Mouse (Mus musculus): ENCODE data around the gene Syt1. TPM values are rescaled to one million over a fixed set of nuclear protein-coding genes. Genes with fewer than 3 reads are reported as not detected.

Gene Syt1
- polyA plus RNA-seq, 1 experiment from 2014 or later = 53.4 TPM

- H3K4me1 ChIP-seq (ENCODE audit: control insufficient read depth, insufficient read depth, low read length) = peaks cover under 1% of the 10 kb centered on the region; the same call in 1 of the 2 replicates
- ATAC-seq = 0 out of 2 replicates have a peak, but pooled peaks have one; percentile 46
- H3K36me3 ChIP-seq (ENCODE audit: control insufficient read depth, insufficient read depth, low read length) = no peaks in the 10 kb centered on the region
- H3K4me2 ChIP-seq (ENCODE audit: low read length) = no peak overlapping the region
- H3K4me3 ChIP-seq (ENCODE audit: low read depth, low read length) = no peak overlapping the region
- no peaks in the 10 kb centered on the region for H3K9me3 ChIP-seq (replicated peaks; ENCODE audit: control insufficient read depth, low read length)
- peak; percentile 45 for DNase-seq (ENCODE audit: low spot score)
- WGBS = 66% methylated on average over 6 of the region's 6 CpGs
- no peaks in the 10 kb centered on the region for H3K27me3 ChIP-seq (replicated peaks; ENCODE audit: control insufficient read depth, insufficient read depth, low read length)
- no peak overlapping the region for H3K27ac ChIP-seq (ENCODE audit: low read depth, low read length)
- H3K9ac ChIP-seq (ENCODE audit: low read length) = no peak overlapping the region
These were observed 138.4 kb downstream of the Syt1 start for GRCm38 (mm10) chr10:108872359-108872758.

GRCm38 (mm10) chr10:108870586-108870985, 140.2 kb downstream of the Syt1 start:
- Histone ChIP-seq H3K4me2 (ENCODE audit: low read length) (no peak overlapping the region), H3K27ac (ENCODE audit: low read depth, low read length) (no peak overlapping the region), H3K4me3 (ENCODE audit: low read depth, low read length) (no peak overlapping the region), H3K4me1 (ENCODE audit: control insufficient read depth, insufficient read depth, low read length) (peaks cover 5% of the 10 kb centered on the region; the same call in 1 of the 2 replicates), H3K9me3 (replicated peaks; ENCODE audit: control insufficient read depth, low read length) (no peaks in the 10 kb centered on the region), H3K9ac (ENCODE audit: low read length) (no peak overlapping the region), H3K27me3 (replicated peaks; ENCODE audit: control insufficient read depth, insufficient read depth, low read length) (no peaks in the 10 kb centered on the region), H3K36me3 (ENCODE audit: control insufficient read depth, insufficient read depth, low read length) (no peaks in the 10 kb centered on the region)
- 40% methylated on average over 4 of the region's 4 CpGs for WGBS
- DNase-seq (ENCODE audit: low spot score) (peak; percentile 54), ATAC-seq (peak; percentile 32; the same call in 1 of the 2 replicates)

GRCm38 (mm10) chr10:108868136-108868535, 142.6 kb downstream of the Syt1 start:
- Histone ChIP-seq H3K4me2 (ENCODE audit: low read length) (no peak overlapping the region), H3K36me3 (ENCODE audit: control insufficient read depth, insufficient read depth, low read length) (no peaks in the 10 kb centered on the region), H3K27me3 (replicated peaks; ENCODE audit: control insufficient read depth, insufficient read depth, low read length) (no peaks in the 10 kb centered on the region), H3K4me3 (ENCODE audit: low read depth, low read length) (no peak overlapping the region), H3K9me3 (replicated peaks; ENCODE audit: control insufficient read depth, low read length) (no peaks in the 10 kb centered on the region), H3K9ac (ENCODE audit: low read length) (no peak overlapping the region), H3K4me1 (ENCODE audit: control insufficient read depth, insufficient read depth, low read length) (peaks cover 5% of the 10 kb centered on the region; the same call in 1 of the 2 replicates), H3K27ac (ENCODE audit: low read depth, low read length) (no peak overlapping the region)
- ATAC-seq (no peak), DNase-seq (ENCODE audit: low spot score) (no peak)
- 87% methylated on average over 4 of the region's 4 CpGs for WGBS

GRCm38 (mm10) chr10:108867202-108867601, 143.6 kb downstream of the Syt1 start:
- H3K4me2 ChIP-seq (ENCODE audit: low read length) = no peak overlapping the region
- ATAC-seq (no peak), DNase-seq (ENCODE audit: low spot score) (peak; percentile 45)
- 55% methylated on average over 6 of the region's 6 CpGs for WGBS
- H3K4me3 ChIP-seq (ENCODE audit: low read depth, low read length) = no peak overlapping the region
- no peaks in the 10 kb centered on the region for H3K27me3 ChIP-seq (replicated peaks; ENCODE audit: control insufficient read depth, insufficient read depth, low read length)
- H3K9ac ChIP-seq (ENCODE audit: low read length) = no peak overlapping the region
- peaks cover 5% of the 10 kb centered on the region; the same call in 1 of the 2 replicates for H3K4me1 ChIP-seq (ENCODE audit: control insufficient read depth, insufficient read depth, low read length)
- H3K36me3 ChIP-seq (ENCODE audit: control insufficient read depth, insufficient read depth, low read length) = no peaks in the 10 kb centered on the region
- H3K9me3 ChIP-seq (replicated peaks; ENCODE audit: control insufficient read depth, low read length) = no peaks in the 10 kb centered on the region
- no peak overlapping the region for H3K27ac ChIP-seq (ENCODE audit: low read depth, low read length)

GRCm38 (mm10) chr10:108865586-108865985, 145.2 kb downstream of the Syt1 start:
- ATAC-seq (no peak), DNase-seq (ENCODE audit: low spot score) (no peak)
- Histone ChIP-seq H3K9me3 (replicated peaks; ENCODE audit: control insufficient read depth, low read length) (no peaks in the 10 kb centered on the region), H3K4me3 (ENCODE audit: low read depth, low read length) (no peak overlapping the region), H3K27ac (ENCODE audit: low read depth, low read length) (no peak overlapping the region), H3K4me1 (ENCODE audit: control insufficient read depth, insufficient read depth, low read length) (peaks cover 5% of the 10 kb centered on the region; the same call in 1 of the 2 replicates), H3K27me3 (replicated peaks; ENCODE audit: control insufficient read depth, insufficient read depth, low read length) (no peaks in the 10 kb centered on the region), H3K4me2 (ENCODE audit: low read length) (no peak overlapping the region), H3K36me3 (ENCODE audit: control insufficient read depth, insufficient read depth, low read length) (no peaks in the 10 kb centered on the region), H3K9ac (ENCODE audit: low read length) (no peak overlapping the region)
- WGBS = 95% methylated on average over 4 of the region's 4 CpGs

- no peaks in the 10 kb centered on the region for H3K36me3 ChIP-seq (ENCODE audit: control insufficient read depth, insufficient read depth, low read length)
- no peaks in the 10 kb centered on the region for H3K4me1 ChIP-seq (ENCODE audit: control insufficient read depth, insufficient read depth, low read length)
- H3K27ac ChIP-seq (ENCODE audit: low read depth, low read length) = no peak overlapping the region
- no peak overlapping the region for H3K4me2 ChIP-seq (ENCODE audit: low read length)
- no peaks in the 10 kb centered on the region for H3K9me3 ChIP-seq (replicated peaks; ENCODE audit: control insufficient read depth, low read length)
- no peaks in the 10 kb centered on the region for H3K27me3 ChIP-seq (replicated peaks; ENCODE audit: control insufficient read depth, insufficient read depth, low read length)
- WGBS = 64% methylated on average over 6 of the region's 6 CpGs
- H3K4me3 ChIP-seq (ENCODE audit: low read depth, low read length) = no peak overlapping the region
- no peak for ATAC-seq
- no peak overlapping the region for H3K9ac ChIP-seq (ENCODE audit: low read length)
- peak; percentile 31 for DNase-seq (ENCODE audit: low spot score)
These were observed 154.8 kb downstream of the Syt1 start for GRCm38 (mm10) chr10:108855986-108856385.

- Histone ChIP-seq H3K36me3 (ENCODE audit: control insufficient read depth, insufficient read depth, low read length) (no peaks in the 10 kb centered on the region), H3K27me3 (replicated peaks; ENCODE audit: control insufficient read depth, insufficient read depth, low read length) (no peaks in the 10 kb centered on the region), H3K9me3 (replicated peaks; ENCODE audit: control insufficient read depth, low read length) (no peaks in the 10 kb centered on the region), H3K4me3 (ENCODE audit: low read depth, low read length) (no peak overlapping the region), H3K9ac (ENCODE audit: low read length) (no peak overlapping the region), H3K4me2 (ENCODE audit: low read length) (no peak overlapping the region), H3K27ac (ENCODE audit: low read depth, low read length) (no peak overlapping the region), H3K4me1 (ENCODE audit: control insufficient read depth, insufficient read depth, low read length) (no peaks in the 10 kb centered on the region)
- ATAC-seq (no peak), DNase-seq (ENCODE audit: low spot score) (no peak)
- WGBS = 88% methylated on average over 4 of the region's 4 CpGs
These were observed 158.0 kb downstream of the Syt1 start for GRCm38 (mm10) chr10:108852757-108853156.

GRCm38 (mm10) chr10:108837434-108837833, 173.3 kb downstream of the Syt1 start:
- H3K4me2 ChIP-seq (ENCODE audit: low read length) = no peak overlapping the region
- WGBS = 93% methylated on average over 1 of the region's 1 CpGs
- no peak for ATAC-seq
- DNase-seq (ENCODE audit: low spot score) = no peak
- H3K4me3 ChIP-seq (ENCODE audit: low read depth, low read length) = no peak overlapping the region
- H3K9me3 ChIP-seq (replicated peaks; ENCODE audit: control insufficient read depth, low read length) = no peaks in the 10 kb centered on the region
- H3K27me3 ChIP-seq (replicated peaks; ENCODE audit: control insufficient read depth, insufficient read depth, low read length) = no peaks in the 10 kb centered on the region
- H3K27ac ChIP-seq (ENCODE audit: low read depth, low read length) = no peak overlapping the region
- no peaks in the 10 kb centered on the region for H3K4me1 ChIP-seq (ENCODE audit: control insufficient read depth, insufficient read depth, low read length)
- H3K9ac ChIP-seq (ENCODE audit: low read length) = no peak overlapping the region
- H3K36me3 ChIP-seq (ENCODE audit: control insufficient read depth, insufficient read depth, low read length) = no peaks in the 10 kb centered on the region

- H3K27ac ChIP-seq (ENCODE audit: low read depth, low read length) = no peak overlapping the region
- no peaks in the 10 kb centered on the region for H3K36me3 ChIP-seq (ENCODE audit: control insufficient read depth, insufficient read depth, low read length)
- no peaks in the 10 kb centered on the region for H3K4me1 ChIP-seq (ENCODE audit: control insufficient read depth, insufficient read depth, low read length)
- DNase-seq (ENCODE audit: low spot score) (no peak), ATAC-seq (no peak)
- H3K9ac ChIP-seq (ENCODE audit: low read length) = no peak overlapping the region
- H3K4me2 ChIP-seq (ENCODE audit: low read length) = no peak overlapping the region
- no peak overlapping the region for H3K4me3 ChIP-seq (ENCODE audit: low read depth, low read length)
- H3K9me3 ChIP-seq (replicated peaks; ENCODE audit: control insufficient read depth, low read length) = no peaks in the 10 kb centered on the region
- no peaks in the 10 kb centered on the region for H3K27me3 ChIP-seq (replicated peaks; ENCODE audit: control insufficient read depth, insufficient read depth, low read length)
- WGBS = 91% methylated on average over 6 of the region's 6 CpGs
These were observed 178.5 kb downstream of the Syt1 start for GRCm38 (mm10) chr10:108832248-108832647.
